Mouse (Mus musculus) limb, embryonic 13.5 days (tissue): Measurements from ENCODE around the gene Bod1l. TPM values are rescaled to one million over a fixed set of nuclear protein-coding genes. Genes with fewer than 3 reads are reported as not detected.

Source experiments
- ATAC-seq: fragments of 200-750 bp; cut with Nextera tagmentation; 2 replicates; pipeline ENCODE4 v1.8.0; 2017; ENCODE audit warnings: low read depth, moderate number of reproducible peaks, moderate TSS enrichment; ENCODE audit not compliant: low FRiP score
- H3K27ac ChIP-seq: fragments of 300-500 bp; sonication (generic); 2 replicates; pipeline ENCODE4 v1.5.1; 2015; ENCODE audit warnings: inconsistent platforms, mild to moderate bottlenecking, moderate library complexity
- H3K27me3 ChIP-seq: fragments of 300-500 bp; sonication (generic); 2 replicates; pipeline ENCODE4 v1.6.1; 2015; ENCODE audit warnings: mild to moderate bottlenecking, inconsistent platforms
- H3K36me3 ChIP-seq: fragments of 300-500 bp; sonication (generic); 2 replicates; pipeline ENCODE4 v1.6.1; 2015; ENCODE audit warnings: inconsistent platforms, mild to moderate bottlenecking, moderate library complexity
- H3K4me1 ChIP-seq: fragments of 300-500 bp; sonication (generic); 2 replicates; pipeline ENCODE4 v1.6.1; 2015; ENCODE audit warnings: inconsistent platforms
- H3K4me2 ChIP-seq: fragments of 300-500 bp; sonication (generic); replicated peaks from 2 replicates; pipeline ENCODE4 v1.6.1; 2015; ENCODE audit warnings: inconsistent platforms, mild to moderate bottlenecking, moderate library complexity
- H3K4me3 ChIP-seq: fragments of 300-500 bp; sonication (generic); 2 replicates; pipeline ENCODE4 v1.5.1; 2015; ENCODE audit warnings: moderate library complexity, mild to moderate bottlenecking, inconsistent platforms
- H3K9ac ChIP-seq: fragments of 300-500 bp; sonication (generic); 2 replicates; pipeline ENCODE4 v1.6.1; 2015; ENCODE audit warnings: mild to moderate bottlenecking, inconsistent platforms
- H3K9me3 ChIP-seq: fragments of 300-500 bp; sonication (generic); 2 replicates; pipeline ENCODE4 v1.6.1; 2016; ENCODE audit warnings: inconsistent platforms
- WGBS: fragments of 180-500 bp; shearing (Covaris S2); methylation state at CpG from one replicate; pipeline ENCODE4 v1.1.7; 2015; 5-methylcytosine and 5-hydroxymethylcytosine counted together
- polyA plus RNA-seq: library from polyadenylated mRNA; unstranded; fragments of >200 nt; fragmentation: Nextera tagmentation; extraction: Ambion mirVana; gene quantifications from 2 replicates; pipeline ENCODE4 v1.2.1, GENCODE M21; 2015

Bod1l gene
- polyA plus RNA-seq, 1 experiment from 2014 or later: 26.7 TPM

- Histone ChIP-seq H3K4me1 (peaks cover 18% of the 10 kb centered on the region), H3K36me3 (0 out of 2 replicates have a peak, but pooled peaks cover 7% of the 10 kb centered on the region), H3K27ac (no peak overlapping the region), H3K9ac (peak overlapping the region; percentile 90; the same call in 1 of the 2 replicates), H3K27me3 (no peaks in the 10 kb centered on the region), H3K4me2 (peak overlapping the region; percentile 77), H3K4me3 (peak overlapping the region; percentile 97), H3K9me3 (no peaks in the 10 kb centered on the region)
- no peak for ATAC-seq
- WGBS: 19% methylated on average over 5 of the region's 5 CpGs
Measured at GRCm38 (mm10) chr5:41842681-41843080, 1.4 kb downstream of the Bod1l start.

DNA sequence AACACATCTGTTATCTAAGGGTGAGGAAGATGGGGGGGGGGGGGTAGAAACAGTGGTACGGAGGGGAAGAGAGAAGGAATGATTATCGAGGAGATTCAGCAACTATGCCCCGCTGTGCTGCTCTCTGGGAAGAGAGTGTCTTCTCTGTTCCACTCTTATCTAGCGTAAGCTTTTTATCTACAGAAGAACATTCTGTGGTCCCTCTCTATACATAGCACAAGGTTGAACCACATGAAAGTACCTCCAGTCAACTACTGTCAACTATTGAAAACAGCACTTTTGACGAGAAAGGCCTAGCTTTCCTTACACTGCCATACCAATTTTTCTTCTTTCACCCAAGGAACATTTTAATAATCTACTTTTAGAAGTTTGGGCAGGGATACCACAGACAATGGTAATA is 2.4 kb downstream of the Bod1l start:
- Histone ChIP-seq H3K27ac (no peak overlapping the region), H3K4me1 (peaks cover 18% of the 10 kb centered on the region), H3K27me3 (no peaks in the 10 kb centered on the region), H3K4me3 (no peak overlapping the region), H3K36me3 (peaks cover 7% of the 10 kb centered on the region; the same call in 1 of the 2 replicates), H3K9ac (no peak overlapping the region), H3K9me3 (no peaks in the 10 kb centered on the region), H3K4me2 (no peak overlapping the region)
- ATAC-seq: no peak
- 94% methylated on average over 5 of the region's 5 CpGs for WGBS

- H3K36me3 ChIP-seq: peaks cover 81% of the 10 kb centered on the region
Measured at GRCm38 (mm10) chr5:41830100-41830499, 14.0 kb downstream of the Bod1l start.

DNA sequence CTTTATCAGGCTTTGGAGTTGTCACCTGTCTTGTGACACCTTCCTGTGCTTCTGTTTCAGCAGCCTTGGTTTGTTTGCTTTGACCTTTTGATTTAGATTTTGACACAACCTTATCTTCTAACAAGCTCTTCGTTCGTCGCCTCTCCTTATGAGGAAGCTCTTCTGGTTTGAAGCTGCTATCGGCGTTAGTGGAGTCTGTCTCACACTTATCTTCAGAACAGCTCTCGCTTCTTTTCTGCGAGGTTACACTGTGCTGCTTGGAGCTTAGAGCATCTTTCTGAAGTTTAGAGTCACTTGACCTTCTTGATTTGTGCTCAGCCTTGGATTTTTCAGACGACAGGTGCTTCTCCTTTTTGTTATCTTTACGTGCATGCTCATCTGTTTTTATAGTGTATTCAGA is 23.0 kb downstream of the Bod1l start:
- no peak overlapping the region for H3K4me3 ChIP-seq
- no peaks in the 10 kb centered on the region for H3K4me1 ChIP-seq
- WGBS: 94% methylated on average over 9 of the region's 9 CpGs
- no peaks in the 10 kb centered on the region for H3K9me3 ChIP-seq
- H3K4me2 ChIP-seq: no peak overlapping the region
- H3K36me3 ChIP-seq: peaks cover 87% of the 10 kb centered on the region
- no peak for ATAC-seq
- H3K27me3 ChIP-seq: no peaks in the 10 kb centered on the region
- no peak overlapping the region for H3K27ac ChIP-seq
- H3K9ac ChIP-seq: no peak overlapping the region

More at GRCm38 (mm10) chr5:41830100-41830499, 14.0 kb downstream of the Bod1l start:
- H3K4me2 ChIP-seq: no peak overlapping the region
- H3K9me3 ChIP-seq: no peaks in the 10 kb centered on the region
- H3K4me1 ChIP-seq: no peaks in the 10 kb centered on the region
- WGBS: 91% methylated on average over 2 of the region's 2 CpGs
- H3K27me3 ChIP-seq: no peaks in the 10 kb centered on the region
- ATAC-seq: no peak
- H3K4me3 ChIP-seq: no peak overlapping the region
- no peak overlapping the region for H3K9ac ChIP-seq
- no peak overlapping the region for H3K27ac ChIP-seq

GRCm38 (mm10) chr5:41820530-41820929 is 23.6 kb downstream of the Bod1l start:
- Histone ChIP-seq H3K27me3 (no peaks in the 10 kb centered on the region), H3K4me2 (no peak overlapping the region), H3K36me3 (peaks cover 87% of the 10 kb centered on the region), H3K9me3 (no peaks in the 10 kb centered on the region), H3K4me3 (no peak overlapping the region), H3K9ac (no peak overlapping the region), H3K4me1 (no peaks in the 10 kb centered on the region), H3K27ac (no peak overlapping the region)
- ATAC-seq: no peak
- 92% methylated on average over 3 of the region's 3 CpGs for WGBS

DNA sequence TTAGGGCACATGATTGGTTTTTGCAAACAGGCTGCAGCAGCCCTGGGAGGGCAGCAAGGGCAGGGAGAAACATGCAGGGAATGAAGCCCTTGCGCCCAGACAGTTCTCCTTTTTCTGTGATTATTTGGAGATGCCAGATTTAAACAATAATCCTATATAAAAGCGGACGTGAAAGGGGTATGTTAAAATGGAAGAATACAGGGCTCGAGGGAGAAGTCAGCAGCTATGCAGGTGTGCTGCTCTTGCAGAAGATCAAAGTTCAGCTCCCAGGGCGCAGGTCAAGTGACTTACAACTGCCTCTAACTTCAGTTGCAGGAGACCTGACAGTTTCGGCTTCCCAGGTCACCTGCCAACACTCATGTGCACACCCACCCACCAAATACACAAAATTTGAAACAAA is 31.6 kb downstream of the Bod1l start:
- Histone ChIP-seq H3K4me2 (no peak overlapping the region), H3K9ac (no peak overlapping the region), H3K27me3 (no peaks in the 10 kb centered on the region), H3K4me1 (0 out of 2 replicates have a peak, but pooled peaks cover 4% of the 10 kb centered on the region), H3K36me3 (peaks cover 79% of the 10 kb centered on the region), H3K9me3 (no peaks in the 10 kb centered on the region), H3K27ac (no peak overlapping the region), H3K4me3 (no peak overlapping the region)
- no peak for ATAC-seq
- 56% methylated on average over 6 of the region's 6 CpGs for WGBS

- Histone ChIP-seq H3K27me3 (no peaks in the 10 kb centered on the region), H3K4me1 (0 out of 2 replicates have a peak, but pooled peaks cover 4% of the 10 kb centered on the region), H3K9ac (no peak overlapping the region), H3K9me3 (no peaks in the 10 kb centered on the region), H3K27ac (no peak overlapping the region), H3K36me3 (peaks cover 79% of the 10 kb centered on the region), H3K4me2 (no peak overlapping the region), H3K4me3 (no peak overlapping the region)
- ATAC-seq: no peak
- WGBS: 87% methylated on average over 3 of the region's 3 CpGs
Measured at GRCm38 (mm10) chr5:41811279-41811678, 32.8 kb downstream of the Bod1l start.

DNA sequence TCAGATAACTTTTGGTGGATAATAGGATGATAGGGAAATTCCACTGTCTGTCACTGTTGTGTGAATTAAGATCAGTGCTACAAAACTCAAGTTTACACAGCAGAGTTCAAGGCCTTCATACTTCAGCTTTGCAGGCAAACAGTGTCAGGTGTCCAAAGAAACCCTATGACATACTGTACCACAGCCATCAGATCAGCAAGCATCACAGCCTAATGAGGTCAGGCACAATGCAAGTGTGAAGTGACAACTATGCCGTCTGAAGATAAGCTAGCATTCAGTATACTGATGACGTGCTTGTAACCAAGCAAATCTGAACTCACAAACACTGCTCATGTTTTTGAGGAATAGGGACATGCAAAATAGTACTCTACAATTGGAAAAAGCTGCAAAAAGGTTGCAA is 36.7 kb downstream of the Bod1l start:
- H3K4me2 ChIP-seq: no peak overlapping the region
- H3K36me3 ChIP-seq: peaks cover 70% of the 10 kb centered on the region
- no peaks in the 10 kb centered on the region for H3K27me3 ChIP-seq
- H3K9me3 ChIP-seq: no peaks in the 10 kb centered on the region
- WGBS: 90% methylated on average over 2 of the region's 2 CpGs
- ATAC-seq: no peak
- H3K4me1 ChIP-seq: 0 out of 2 replicates have a peak, but pooled peaks cover 2% of the 10 kb centered on the region
- H3K9ac ChIP-seq: no peak overlapping the region
- H3K27ac ChIP-seq: no peak overlapping the region
- H3K4me3 ChIP-seq: no peak overlapping the region

- Histone ChIP-seq H3K4me2 (no peak overlapping the region), H3K4me3 (no peak overlapping the region), H3K27ac (no peak overlapping the region), H3K36me3 (peaks cover 60% of the 10 kb centered on the region), H3K4me1 (no peaks in the 10 kb centered on the region), H3K9ac (no peak overlapping the region), H3K9me3 (no peaks in the 10 kb centered on the region), H3K27me3 (no peaks in the 10 kb centered on the region)
- 93% methylated on average over 5 of the region's 5 CpGs for WGBS
- no peak for ATAC-seq
Measured at GRCm38 (mm10) chr5:41806176-41806575, 37.9 kb downstream of the Bod1l start.

DNA sequence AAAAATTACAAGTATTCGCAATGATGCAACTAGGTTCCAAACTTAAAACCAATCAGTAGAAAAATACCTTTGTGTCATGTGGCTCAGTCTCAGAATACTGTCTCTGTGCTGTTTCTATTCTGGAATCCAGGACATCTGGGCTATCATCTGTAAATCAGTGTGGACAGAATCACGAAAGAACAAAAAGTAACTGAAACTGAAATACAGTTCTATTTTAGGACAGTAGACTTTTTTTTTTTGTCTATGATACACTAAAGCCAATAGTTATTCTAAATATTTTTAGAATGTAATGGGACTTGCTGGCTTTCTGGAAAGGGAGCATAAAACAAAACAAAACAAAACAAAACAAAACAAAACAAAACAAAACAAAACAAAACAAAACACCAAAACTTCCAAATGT is 39.0 kb downstream of the Bod1l start:
- H3K27me3 ChIP-seq: no peaks in the 10 kb centered on the region
- H3K4me1 ChIP-seq: no peaks in the 10 kb centered on the region
- H3K9me3 ChIP-seq: no peaks in the 10 kb centered on the region
- peaks cover 62% of the 10 kb centered on the region for H3K36me3 ChIP-seq
- 92% methylated on average over 2 of the region's 2 CpGs for WGBS
- H3K4me2 ChIP-seq: no peak overlapping the region
- no peak for ATAC-seq
- no peak overlapping the region for H3K9ac ChIP-seq
- H3K27ac ChIP-seq: no peak overlapping the region
- H3K4me3 ChIP-seq: no peak overlapping the region

DNA sequence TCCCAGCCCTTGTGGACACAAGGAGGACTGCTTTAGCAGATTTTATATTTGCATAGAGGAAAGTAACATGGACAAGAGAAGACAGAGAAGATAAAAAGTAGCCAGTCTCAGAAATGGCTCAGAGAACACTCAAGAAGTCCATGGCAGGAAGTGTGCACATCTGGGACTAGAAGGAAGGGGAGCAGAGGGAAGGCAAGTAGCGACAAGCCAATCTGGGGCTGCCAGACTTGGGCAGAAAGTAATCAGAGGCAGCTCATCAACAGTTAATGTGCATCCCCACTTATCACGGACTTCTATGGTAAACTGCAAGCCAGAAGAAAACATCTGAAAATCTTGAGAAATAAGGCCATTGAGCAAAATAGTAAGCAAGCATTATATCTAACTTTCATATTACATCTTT is 39.5 kb downstream of the Bod1l start:
- no peak overlapping the region for H3K4me2 ChIP-seq
- peaks cover 61% of the 10 kb centered on the region for H3K36me3 ChIP-seq
- WGBS: 86% methylated on average over 2 of the region's 2 CpGs
- no peak overlapping the region for H3K27ac ChIP-seq
- H3K27me3 ChIP-seq: no peaks in the 10 kb centered on the region
- H3K9ac ChIP-seq: no peak overlapping the region
- no peaks in the 10 kb centered on the region for H3K4me1 ChIP-seq
- no peak overlapping the region for H3K4me3 ChIP-seq
- no peak for ATAC-seq
- no peaks in the 10 kb centered on the region for H3K9me3 ChIP-seq

DNA sequence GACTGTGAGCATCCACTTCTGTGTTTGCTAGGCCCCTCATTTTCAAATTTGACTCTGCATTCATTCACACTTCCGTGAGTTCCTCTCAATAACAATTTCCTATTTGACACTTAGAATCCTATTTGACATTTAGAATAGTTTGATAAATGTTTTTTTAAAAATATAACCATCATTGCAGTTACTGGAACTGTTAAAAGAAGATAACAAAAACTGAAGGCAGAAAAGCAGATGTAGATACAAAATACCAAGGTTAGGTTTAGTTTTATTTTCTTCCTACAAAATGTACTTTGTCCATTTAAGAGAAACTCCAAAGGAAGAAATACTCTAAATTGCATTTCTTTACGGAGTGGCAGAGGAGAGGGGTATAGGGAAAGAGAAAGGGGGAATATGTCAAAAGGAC is 42.5 kb downstream of the Bod1l start:
- peaks cover 62% of the 10 kb centered on the region for H3K36me3 ChIP-seq

DNA sequence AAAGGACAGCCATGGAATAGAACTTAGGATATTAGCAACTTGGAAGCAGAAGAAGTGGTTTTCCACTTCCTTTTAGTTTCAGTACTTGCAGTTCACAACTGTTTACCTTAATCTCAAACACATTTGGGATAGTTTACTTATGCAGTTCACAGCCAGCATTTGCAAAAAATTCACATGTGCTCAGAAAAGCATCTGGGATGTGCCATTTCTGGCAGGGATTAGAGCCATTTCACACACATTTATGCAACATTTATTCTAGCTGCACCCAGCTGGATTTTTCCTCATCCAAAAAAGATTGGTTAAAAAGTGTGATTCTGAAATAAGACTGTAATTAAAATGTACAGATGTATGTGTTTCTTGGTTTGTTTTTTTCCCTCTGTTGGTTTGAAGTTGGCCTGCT is 49.7 kb downstream of the Bod1l start:
- no peaks in the 10 kb centered on the region for H3K9me3 ChIP-seq
- ATAC-seq: no peak
- no peak overlapping the region for H3K4me2 ChIP-seq
- peaks cover 75% of the 10 kb centered on the region for H3K36me3 ChIP-seq
- H3K4me3 ChIP-seq: no peak overlapping the region
- H3K9ac ChIP-seq: no peak overlapping the region
- H3K27ac ChIP-seq: no peak overlapping the region
- H3K27me3 ChIP-seq: no peaks in the 10 kb centered on the region
- no peaks in the 10 kb centered on the region for H3K4me1 ChIP-seq

More for the DNA sequence above, 42.5 kb downstream of the Bod1l start:
- H3K9me3 ChIP-seq: no peaks in the 10 kb centered on the region
- ATAC-seq: no peak
- no peak overlapping the region for H3K27ac ChIP-seq
- no peaks in the 10 kb centered on the region for H3K4me1 ChIP-seq
- no peaks in the 10 kb centered on the region for H3K27me3 ChIP-seq
- WGBS: 98% methylated on average over 2 of the region's 2 CpGs
- H3K4me2 ChIP-seq: no peak overlapping the region
- no peak overlapping the region for H3K4me3 ChIP-seq
- no peak overlapping the region for H3K9ac ChIP-seq
